Mouse (Mus musculus) adrenal gland, postnatal 10 days (tissue): ENCODE measurements around the gene Ptprg. TPM values are rescaled to one million over a fixed set of nuclear protein-coding genes. Genes with fewer than 3 reads are reported as not detected.
"Not testable (repeated sequence)": the region's sequence is repeated elsewhere in the genome, so short reads cannot be mapped to it uniquely, and the experiment has no call there.

Source experiments
- DNase-seq: peaks from one replicate; pipeline ENCODE4 v3.0.0; 2021; ENCODE audit warnings: mixed read lengths
- total RNA-seq, 2 experiments: library from RNA; stranded (reverse); gene quantifications; 2 replicates each; pipeline ENCODE4 v1.2.3; 2021

The Ptprg gene
- total RNA-seq, 2 experiments from 2014 or later = 89.9 to 96.8 TPM

DNA sequence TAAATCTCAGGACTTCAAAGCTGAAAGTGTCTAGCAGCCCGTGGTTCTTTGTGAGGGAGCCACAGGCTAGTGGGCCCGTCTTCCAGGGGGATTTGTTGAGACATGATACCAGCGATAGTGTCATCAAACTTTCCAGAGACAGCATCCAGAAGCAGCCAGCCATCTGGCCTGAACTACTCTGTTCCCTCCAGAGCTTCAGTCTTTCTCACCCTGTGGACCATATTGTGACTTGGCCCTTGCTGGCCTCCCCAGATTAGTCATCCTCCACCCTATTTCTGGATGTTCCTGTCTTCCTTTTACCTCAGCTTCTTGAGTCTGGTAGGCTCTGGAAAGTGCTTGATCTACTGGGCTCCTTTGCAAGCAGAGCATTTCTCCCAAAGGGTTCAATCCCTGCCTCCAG is 333.1 kb downstream of the Ptprg start:
- DNase-seq = no peak

DNA sequence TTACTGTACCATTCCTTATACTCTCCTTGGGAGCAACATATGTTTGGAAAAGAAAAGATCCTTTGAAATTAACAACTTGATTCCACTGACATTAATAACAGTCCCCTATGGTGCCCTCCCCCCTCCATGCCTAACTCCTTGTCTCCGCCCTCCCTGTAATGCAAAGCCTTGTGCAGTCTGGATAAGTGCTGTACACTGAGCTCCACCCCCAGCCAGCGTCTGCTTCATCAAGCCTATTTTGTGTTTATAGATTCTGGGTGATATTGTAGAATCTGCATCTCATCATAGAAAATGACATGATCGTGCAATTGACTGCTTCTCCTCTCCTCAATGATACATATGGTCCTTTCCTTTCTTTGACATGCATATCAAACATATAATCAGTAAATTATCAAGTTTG is 337.6 kb downstream of the Ptprg start:
- DNase-seq = no peak

DNA sequence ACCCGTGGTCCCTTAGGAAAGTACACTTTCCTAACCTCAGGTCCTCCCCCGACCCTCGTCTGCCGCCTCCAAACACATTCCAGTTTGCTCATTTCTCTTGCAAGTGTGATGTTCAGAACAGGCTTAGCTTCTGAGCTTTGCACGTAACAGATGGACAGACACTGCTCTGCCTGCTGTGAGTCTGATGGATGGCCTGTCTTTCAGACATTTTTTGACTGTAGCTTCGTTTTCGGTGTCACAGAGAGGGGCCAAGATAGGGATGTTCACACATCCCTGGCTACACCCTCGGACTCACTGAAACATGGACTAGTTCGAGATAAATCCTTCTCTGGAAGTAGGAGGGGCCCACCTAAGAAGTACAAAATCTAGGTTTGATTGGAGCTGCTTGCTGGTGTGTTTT is 339.3 kb downstream of the Ptprg start:
- DNase-seq = no peak

DNA sequence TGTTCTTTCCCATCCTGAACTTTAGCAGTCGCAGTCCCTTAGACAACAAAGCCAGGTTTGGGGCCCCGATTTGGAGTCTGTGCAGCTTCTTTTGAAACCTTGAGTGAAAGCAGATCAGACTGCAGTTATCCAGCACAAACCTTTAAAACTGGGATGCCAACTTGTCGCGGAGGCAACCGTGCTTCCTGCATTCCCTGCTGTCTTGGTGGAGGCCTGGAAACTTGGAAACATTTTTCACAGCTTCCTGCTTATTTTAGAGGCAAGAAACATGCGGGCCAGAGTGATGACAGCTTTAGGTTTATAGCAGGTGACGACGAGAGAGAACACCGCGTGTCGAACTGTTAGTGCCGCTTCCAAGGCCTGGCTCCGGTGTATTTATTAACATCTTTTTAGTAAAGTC is 342.2 kb downstream of the Ptprg start:
- DNase-seq = no peak

DNA sequence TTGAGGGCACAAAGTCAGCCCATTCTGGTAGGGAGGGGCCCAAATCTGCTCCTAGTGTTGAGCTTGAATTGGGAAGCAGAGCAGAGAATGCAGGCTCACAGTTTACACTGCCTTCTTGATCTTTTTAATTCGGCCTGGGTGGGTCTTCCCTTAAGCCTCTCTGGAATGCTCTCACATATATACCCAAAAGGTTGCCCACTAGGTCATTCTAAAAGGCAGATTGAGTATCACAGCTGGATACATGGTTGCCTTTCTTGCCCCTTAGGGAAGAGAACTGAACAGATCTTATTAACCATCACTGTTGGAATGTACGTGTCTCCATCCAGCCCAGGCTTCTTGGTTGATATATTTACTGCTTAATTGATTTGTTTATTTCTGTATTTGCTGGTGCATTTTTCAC is 349.5 kb downstream of the Ptprg start:
- DNase-seq = no peak

DNA sequence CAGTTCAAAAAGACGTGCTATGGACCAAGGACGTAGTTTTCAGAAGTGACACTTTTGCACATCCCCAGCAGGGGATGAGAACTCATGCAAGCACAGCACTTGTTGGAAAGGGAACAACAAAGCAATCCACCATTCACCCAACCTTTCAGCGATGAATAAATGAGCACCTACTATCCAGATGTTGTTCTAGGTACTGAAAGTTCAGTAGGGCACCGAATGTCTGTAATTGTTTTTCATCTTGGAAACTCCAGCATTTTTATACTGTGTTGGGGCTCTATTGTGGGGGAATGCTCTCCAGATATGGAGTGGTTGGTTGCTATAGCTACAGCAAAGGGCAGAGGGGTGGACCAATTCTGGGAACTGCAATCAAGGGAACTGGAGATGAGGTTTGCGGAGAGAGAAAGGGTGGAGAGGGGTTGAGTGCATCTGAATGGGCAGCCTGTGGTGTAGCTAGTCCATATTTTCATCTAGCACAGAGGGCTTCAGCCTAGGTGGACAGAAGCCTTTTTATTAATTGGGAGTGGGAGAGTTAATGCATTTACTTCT is 352.9 kb downstream of the Ptprg start:
- no peak for DNase-seq

DNA sequence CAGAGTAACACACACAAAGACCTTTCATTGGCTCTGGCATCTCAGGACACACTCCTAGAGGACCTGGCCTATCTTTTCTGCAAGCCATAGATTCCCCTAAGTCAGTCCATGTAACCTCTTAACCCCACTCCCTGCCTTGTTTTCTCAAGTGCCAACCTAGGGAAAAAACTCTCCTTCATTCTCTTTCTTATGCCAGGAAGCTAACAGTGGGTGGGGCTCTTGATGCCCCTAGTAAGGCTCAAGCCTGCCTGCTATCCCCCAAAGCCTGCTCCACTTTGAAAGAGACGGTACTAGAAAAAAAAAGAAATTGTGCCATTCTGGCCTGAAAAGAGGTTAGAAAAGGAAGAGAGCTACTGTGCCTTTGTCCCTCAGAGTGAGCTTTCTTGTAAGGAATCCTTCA is 358.9 kb downstream of the Ptprg start:
- DNase-seq = no peak

DNA sequence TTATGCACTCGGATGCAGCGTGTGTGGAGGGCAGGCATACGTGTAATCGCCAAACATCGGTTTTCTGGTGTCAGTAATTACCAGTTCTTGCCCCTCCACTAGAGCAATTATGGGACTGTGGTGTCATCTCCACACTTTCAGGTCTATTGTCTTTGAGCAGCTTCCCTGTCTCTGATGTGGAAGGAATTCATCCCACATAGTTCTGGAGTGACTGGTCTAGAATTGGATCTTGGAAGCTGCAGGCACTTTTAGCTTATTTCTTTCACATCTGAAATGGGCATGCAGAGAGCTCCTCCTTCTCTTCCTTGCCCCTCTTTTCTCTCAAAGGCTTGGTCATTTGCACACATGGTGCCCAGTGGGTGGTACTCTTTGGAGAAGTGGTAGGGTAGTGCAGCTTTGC is 363.9 kb downstream of the Ptprg start:
- no peak for DNase-seq

DNA sequence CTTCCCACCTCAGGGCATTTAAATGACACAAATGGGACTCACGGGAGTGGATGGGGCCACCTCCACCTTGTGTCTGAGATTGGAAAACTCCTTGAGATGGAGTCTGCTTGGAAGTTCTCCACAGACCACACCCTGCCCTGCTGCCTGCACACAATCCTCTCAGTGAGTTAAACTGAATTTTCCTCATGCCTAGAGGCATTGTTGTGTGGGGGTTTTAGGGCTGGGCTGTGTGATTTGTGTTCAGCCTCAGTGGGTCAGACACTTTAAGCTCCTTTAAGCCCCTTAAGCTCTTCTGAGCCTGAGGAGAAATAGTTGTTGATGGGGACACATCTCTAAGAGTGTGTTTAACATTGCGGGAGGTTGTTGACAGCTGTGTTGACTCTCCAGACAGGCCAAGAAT is 375.2 kb downstream of the Ptprg start:
- DNase-seq = no peak

DNA sequence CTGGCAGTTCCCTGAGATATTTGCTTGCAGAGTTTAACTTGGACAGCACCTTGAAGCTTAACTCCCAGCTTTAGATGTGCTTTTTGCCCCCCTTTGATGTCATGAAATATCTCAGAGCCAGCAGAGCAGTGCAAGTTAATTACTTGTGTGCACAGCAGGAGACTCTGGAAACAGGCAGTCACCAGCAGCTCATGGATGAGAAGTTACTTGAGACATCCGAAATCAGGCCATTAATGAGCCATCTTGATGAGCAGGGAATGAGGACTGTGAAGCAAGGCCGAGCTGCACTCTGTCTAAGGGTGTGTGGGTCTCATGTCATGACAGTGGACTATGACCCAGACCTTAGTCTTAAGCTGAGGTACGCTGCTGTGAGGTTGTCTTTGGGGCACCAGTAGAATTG is 379.2 kb downstream of the Ptprg start:
- DNase-seq = no peak

DNA sequence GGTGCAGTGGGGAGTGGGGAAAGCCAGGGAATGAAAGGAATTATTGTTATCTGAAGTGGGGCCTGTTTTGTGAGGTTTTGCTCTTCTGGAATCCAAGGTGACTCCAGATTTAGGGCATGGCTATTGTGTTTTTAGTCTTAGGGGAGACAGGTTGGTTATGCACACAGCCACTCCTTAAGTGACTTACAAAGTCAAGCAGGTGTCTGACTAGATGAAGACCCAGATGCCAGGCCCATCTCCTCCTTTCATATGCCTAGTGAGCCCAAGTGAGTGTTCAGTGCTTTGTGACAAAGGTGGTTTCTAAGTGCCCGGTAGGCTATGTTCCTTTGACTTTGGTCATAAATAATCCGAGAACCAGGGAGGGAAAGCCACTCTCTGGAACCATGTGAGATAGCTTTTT is 381.2 kb downstream of the Ptprg start:
- no peak for DNase-seq

DNA sequence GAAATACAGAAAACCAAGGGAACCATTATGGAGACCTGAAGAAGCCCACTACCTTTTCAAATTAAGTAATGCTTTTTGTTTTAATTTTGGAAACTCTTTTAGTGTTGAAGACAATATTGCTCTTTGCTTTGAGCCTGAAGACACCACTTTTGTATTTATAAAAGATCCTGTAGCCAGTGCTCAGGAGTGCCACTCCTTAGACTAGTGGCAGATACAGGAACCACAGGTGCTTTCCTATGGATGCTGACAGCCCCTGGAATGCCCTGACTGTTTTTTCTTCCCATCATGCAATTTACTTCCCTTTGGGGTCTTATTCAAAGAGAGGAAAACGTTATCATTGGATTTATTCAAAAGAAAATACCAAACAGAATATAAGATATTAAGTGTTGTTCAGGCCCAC is 381.9 kb downstream of the Ptprg start:
- DNase-seq = no peak

DNA sequence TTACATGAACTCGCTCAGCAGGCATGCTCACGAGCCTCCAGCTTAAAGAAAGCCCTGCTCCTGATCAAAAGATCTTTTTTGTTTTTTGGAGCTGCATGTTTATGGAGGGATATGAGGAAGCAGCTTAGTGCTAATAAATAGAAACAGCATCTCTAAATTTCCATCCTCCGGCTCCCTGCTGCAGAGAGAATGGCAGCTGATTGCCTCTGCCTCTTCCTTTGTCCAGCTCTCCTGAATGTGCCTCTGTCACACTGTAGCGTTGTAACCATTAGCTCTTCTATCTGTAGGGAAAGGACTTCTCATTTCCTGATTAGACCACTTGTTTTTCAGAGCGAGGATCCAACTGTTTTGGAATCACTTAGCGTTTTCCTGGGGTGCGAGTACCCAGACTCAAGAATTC is 382.4 kb downstream of the Ptprg start:
- DNase-seq = no peak

DNA sequence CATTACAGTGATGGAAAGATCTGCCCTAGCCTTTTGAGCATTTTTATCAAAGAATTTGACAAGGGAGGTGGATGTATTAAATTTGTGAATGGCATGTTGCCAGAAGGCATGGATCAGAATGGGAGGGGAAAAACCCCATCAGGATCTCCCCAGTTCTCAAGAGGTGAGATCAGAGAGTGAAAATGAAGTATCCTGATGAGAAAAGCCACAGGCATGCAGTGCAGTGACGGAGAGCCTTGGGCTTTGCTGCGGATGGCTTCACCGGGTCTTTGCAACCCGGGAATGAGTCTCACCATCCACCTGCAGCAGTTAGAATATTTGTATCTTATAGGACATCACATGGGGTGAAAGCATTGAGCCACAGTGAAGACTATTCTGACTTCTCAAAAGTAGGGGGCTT is 385.6 kb downstream of the Ptprg start:
- DNase-seq = no peak

DNA sequence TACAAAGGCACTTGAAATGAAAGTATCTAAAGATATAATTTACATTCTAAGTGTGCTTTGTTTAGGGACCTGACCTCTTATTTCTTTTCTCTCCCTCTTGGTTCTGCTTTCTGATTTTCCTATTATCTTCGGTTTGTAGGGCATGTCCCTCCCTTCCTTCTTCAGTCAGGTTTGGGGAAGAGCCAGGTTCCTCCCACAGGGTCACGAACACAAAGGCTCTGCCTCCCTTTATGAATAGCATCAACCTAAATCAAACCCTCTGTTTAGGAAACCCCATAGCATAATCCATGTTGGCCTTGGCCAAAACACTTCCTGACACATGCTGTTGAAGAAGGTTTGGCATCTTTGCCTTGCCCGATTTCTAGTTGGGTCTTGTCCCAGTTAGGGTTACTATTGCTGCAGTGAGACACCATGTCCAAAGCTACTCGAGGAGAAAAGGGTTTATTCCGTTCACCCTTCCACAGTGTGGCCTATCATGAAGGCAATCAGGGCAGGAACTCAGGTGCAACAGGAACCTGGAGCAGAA is 388.7 kb downstream of the Ptprg start:
- DNase-seq = no peak

DNA sequence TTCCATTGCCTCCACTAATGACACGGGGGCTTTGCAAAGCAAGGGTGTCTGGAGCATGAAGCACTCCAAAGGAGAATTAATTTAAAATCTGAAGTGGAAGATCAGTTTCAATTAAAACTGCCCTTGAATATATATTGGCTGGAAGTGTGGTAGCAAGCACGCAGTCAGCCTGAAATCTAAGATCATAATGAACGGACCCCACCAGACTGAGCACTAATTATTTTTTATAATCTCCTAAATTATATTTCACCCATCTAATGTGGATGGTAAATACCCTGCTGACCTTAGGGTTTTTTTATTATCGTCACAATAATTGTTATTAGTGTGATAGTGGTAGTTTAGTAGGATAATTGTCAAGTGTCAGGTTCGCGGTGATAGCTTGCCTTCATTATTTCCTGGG is 397.0 kb downstream of the Ptprg start:
- DNase-seq = no peak

DNA sequence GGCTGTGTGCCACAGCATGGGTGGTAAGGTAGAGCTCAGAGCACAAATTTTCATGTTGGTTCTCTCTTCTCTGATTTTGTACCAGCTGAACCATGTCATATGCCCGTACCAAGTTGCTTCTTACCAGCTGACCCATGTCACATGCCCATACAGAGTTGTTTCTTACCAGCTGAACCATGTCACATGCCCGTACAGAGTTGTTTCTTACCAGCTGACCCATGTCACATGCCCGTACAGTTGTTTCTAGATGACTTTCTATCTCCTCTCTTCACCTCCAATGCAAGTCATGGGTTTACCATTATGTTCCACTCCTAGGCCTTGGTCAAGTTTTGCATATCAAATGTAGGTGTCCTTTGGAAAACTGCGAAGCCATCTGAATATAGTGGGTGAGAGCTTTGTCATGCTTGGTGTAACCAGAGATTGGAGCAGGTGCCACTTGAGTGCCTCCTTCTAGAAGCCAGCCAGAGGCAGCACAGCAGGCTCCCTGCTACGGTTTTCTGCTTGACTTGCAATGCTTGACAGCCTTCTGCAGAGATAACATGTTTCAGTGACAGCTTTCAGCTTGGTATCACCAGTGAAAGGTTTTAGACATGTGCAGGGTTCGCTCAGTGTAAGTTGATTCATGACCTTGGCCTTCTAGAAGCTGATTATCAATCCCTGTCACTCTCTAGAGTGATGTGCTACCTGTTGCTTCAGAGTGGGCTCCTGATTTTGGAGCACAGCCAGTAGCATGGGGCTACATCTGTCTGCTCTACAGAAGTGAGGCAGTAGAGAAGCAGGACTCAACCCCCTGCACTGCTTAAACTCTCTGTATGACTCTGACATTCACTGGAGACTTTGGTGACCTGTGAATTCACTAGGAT is 401.9 kb downstream of the Ptprg start:
- no peak for DNase-seq

DNA sequence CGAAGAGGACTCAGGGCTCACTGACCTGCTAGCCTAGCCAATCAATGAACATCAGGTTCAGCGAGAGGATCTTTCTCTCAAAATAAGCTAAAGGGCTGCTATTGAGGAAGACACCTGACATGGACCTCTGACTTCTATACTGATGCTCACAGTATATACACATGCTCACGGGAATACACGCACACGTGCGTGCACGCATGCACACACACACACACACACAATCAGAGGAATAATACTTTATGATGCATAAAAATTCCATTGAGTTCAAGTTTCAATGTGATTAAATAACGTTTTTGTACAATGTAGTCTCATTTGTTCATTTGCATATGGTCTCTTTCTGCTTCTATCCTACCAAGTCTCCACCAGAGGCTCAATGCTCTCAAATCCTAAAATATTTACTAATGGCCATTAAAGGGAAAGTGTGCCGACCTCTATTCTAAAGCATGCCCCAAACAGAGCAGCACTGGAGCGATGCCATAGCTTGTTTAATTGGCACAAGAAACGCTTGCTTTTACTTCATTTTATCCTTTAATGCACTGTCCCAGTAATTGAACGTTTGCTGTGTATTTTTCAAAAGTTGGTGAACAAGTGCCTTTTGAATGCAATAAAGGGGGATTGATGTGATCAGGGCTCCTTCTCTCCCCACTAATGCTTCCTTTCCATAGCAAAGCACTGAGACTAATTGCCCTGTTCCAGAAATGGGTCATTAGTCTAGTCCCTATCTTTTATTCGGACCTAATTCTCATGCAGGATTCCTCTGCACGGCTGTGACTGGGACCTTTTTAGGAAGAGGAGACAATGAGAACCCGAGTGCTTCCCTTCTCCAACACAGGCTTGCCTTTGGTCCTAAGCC is 407.2 kb downstream of the Ptprg start:
- no peak for DNase-seq

DNA sequence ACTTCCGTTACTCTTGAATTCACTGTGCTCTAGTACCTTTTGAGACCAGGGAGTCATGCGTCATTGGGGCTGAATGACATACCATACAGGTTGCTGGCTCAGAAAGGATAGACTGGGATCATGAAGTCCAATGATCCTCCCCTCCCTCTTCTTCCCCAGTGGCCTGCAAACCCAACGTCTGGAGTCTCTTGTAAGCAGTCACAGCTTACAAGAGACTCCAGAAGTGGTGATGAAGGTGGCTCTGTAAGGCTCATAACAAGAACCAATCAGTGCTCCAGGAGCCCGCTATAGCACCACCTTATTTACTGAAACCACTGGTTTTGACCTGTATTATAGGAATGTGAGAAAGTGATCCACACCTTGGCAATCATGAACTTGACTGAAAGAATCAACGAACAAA is 408.8 kb downstream of the Ptprg start:
- no peak for DNase-seq

DNA sequence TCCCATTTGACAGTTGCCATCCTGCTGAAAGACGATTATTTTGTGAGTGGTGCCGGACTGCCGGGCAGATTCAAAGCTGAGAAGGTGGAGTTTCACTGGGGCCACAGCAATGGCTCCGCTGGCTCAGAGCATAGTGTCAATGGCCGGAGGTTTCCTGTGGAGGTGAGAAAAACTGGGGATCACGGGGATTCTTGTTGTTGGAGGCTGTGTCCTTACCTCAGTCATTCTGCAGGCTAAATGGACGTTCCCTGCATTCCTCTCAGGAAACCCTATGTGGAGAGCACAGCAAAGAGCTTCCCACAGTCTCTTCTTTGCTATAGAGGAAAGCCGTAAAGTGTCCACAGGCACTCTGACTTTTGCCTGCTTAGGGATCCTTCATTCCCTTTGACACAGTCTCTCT is 409.2 kb downstream of the Ptprg start:
- DNase-seq = no peak

DNA sequence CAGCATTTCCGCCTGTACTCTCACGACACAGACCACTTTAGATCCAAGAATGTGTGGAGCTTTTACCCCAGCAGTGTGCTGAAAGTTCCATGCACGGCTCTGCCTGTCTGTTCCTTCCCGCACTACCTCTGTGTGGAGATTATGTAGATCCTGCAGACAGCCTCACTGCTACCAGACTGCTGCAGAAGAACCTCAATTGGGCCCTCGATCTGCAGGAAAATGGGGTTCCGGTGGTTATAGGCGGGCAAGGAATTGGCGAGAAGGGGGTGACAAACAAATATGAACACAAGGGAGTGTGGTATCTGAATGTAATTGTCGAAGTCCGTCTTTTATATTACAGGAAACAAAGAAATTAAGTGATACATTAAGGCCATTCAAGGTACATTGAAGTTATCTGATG is 410.5 kb downstream of the Ptprg start:
- no peak for DNase-seq

DNA sequence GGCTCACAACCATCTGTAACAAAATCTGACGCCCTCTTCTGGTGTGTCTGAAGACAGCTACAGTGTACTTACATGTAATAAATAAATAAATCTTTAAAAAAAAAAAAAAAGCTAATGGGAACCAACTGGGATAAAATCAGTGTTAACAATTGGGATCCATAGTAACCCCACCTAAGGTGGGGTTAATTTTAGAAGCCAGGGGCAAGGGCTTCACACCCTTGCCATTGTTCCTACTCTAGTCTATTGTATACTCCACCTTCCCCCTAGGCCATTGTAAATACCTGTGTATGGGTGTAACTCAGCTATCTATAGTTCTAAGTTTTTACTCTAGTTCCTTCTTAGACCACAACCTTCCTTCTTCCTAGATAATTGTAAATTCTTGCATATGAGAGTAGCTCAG is 411.0 kb downstream of the Ptprg start:
- not testable (repeated sequence) for DNase-seq

DNA sequence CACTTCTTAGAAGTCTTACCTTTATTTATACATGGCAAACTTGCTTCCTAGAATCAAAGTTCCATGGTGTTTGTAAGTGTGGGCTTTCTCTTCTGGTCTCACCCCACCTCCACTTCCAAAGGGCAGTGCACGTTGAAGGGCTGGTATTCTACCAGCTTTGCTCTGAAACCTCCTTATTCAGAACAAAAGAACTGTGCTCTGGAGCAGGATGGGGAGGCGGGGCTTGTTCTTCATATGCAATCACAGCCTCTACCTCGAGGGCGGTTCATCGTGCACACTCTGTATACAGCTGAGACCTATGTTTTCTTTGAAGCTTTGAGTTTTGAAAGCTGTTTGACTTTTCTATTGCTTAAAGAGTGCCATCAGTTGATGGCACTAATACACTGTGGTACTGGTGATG is 412.5 kb downstream of the Ptprg start:
- DNase-seq = no peak
